Mouse (Mus musculus) macrophage (primary cell): ENCODE measurements around the gene Ttll9. TPM values are rescaled to one million over a fixed set of nuclear protein-coding genes. Genes with fewer than 3 reads are reported as not detected.
A peak's percentile ranks its signal among the peaks of the same experiment; 100 is the strongest.

ENCODE experiments used
- H3K27ac ChIP-seq: fragments of 350-480 bp; formaldehyde crosslinking; 2 replicates; pipeline ENCODE4 v1.9.0; 2021
- H3K36me3 ChIP-seq: fragments of 350-480 bp; formaldehyde crosslinking; 2 replicates; pipeline ENCODE4 v1.9.0; 2021; ENCODE audit errors: inconsistent target
- H3K4me3 ChIP-seq: fragments of 350-480 bp; formaldehyde crosslinking; 2 replicates; pipeline ENCODE4 v1.9.0; 2021; ENCODE audit errors: inconsistent target
- H3K79me2 ChIP-seq: fragments of 350-480 bp; formaldehyde crosslinking; 2 replicates; pipeline ENCODE4 v1.9.0; 2021; ENCODE audit errors: inconsistent target
- WGBS: methylation state at CpG from one replicate; pipeline ENCODE4 v1.1.7; 2026; ENCODE audit warnings: inconsistent platforms; ENCODE audit not compliant: missing documents; 5-methylcytosine and 5-hydroxymethylcytosine counted together
- polyA plus RNA-seq: library from polyadenylated mRNA; stranded (reverse); fragments of 250-400 nt; gene quantifications from 3 replicates; pipeline ENCODE4 v1.2.4, GENCODE M21; 2018; ENCODE audit warnings: inconsistent platforms

The Ttll9 gene
- polyA plus RNA-seq, 1 experiment from 2014 or later = not detected

DNA sequence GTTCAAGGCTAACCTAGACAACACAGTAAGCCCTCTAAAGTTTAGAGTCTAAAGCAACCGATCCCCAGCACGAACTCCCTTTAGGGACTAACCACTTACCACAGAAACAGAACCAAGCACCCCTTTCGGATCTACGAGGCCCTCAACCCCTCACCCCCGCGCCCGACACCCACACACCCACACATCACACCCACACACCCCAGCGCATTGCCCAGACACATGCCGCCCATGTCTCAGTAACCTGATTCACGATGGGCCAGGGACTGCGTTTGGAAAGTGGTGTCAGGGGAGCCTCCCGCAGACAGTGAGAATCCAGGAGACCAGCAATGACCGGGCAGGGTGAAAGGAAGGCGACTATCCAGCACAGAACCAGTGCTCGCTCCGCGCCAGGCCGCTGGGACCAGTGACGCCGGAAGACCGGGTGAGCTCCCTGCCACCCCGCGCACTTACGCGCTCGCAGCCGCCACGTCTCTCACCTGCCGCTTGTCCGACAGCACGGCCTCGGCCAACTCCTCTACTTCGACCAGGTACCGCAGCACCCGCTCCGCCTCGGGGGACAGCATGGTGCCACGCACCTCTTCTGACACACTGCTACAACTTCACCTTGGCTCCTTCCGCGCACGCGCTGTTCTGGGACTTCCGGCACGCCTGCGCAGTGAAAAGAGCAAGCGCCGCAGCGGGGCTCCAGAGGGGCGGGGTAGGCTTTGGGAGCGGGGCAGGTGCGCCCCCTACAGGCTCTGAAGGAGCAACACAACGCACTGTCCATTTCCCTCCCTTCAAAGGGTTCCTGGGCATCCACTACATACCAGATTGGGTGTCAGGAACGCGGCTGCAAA lies 52.7 kb downstream of the Ttll9 start, which contains the start of gene Pdrg1:
Pdrg1 (minus strand) TSS at position 670 of the 836 bp plus-strand sequence.
- Histone ChIP-seq H3K27ac (peak within 1 kb of the TSS; percentile 15; the same call in 1 of the 2 replicates), H3K79me2 (peaks cover 24% of the 10 kb centered on the region), H3K4me3 (peak within 1 kb of the TSS; percentile 73), H3K36me3 (peaks cover 32% of the 10 kb centered on the region)
- 2% methylated on average over 50 of the region's 54 CpGs for WGBS

DNA sequence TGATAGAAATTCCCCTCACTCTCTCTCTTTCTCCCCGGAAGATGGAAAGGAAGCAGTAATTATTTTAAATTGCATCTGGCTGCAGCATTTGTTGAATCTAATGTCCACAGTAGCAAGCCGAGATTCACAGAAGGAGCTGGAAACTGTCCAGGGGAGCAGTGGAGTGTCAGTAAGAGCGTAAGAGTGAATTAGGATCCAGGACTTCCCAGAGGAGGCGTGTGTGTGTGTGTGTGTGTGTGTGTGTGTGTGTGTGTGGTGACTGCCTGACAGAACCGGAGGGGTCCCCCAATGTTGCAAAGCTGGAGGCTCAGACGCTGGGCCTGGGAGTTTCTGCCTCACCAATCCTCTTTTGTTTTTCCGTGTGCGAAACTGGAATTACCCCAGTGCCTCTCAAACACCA lies 53.5 kb downstream of the Ttll9 start:
- H3K27ac ChIP-seq = no peak overlapping the region
- WGBS = 54% methylated on average over 6 of the region's 8 CpGs
- H3K36me3 ChIP-seq = peaks cover 26% of the 10 kb centered on the region; the same call in 1 of the 2 replicates
- H3K79me2 ChIP-seq = peaks cover 24% of the 10 kb centered on the region
- no peak overlapping the region for H3K4me3 ChIP-seq

DNA sequence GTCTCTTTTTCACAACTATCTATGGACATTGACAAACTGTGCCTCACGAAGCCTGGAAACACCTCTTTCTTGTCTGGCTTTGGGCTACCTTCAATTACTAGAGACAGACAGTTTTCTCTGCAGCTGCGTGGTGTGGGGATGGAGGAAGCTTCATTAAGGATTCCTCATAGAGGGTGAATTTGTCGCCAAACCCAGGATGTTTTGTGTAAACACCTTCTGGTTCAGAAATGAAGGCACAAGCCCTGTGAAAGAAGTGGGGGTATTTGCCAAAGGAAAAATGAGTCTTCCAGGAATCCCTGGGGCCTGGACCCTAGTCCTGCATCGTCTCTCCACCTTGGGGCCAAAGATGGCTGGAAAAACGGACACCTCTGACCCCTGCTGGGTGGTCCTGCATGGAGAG lies 54.5 kb downstream of the Ttll9 start:
- H3K79me2 ChIP-seq = peaks cover 24% of the 10 kb centered on the region
- H3K4me3 ChIP-seq = no peak overlapping the region
- H3K36me3 ChIP-seq = 0 out of 2 replicates have a peak, but pooled peaks cover 16% of the 10 kb centered on the region
- 55% methylated on average over 5 of the region's 5 CpGs for WGBS
- H3K27ac ChIP-seq = no peak overlapping the region

DNA sequence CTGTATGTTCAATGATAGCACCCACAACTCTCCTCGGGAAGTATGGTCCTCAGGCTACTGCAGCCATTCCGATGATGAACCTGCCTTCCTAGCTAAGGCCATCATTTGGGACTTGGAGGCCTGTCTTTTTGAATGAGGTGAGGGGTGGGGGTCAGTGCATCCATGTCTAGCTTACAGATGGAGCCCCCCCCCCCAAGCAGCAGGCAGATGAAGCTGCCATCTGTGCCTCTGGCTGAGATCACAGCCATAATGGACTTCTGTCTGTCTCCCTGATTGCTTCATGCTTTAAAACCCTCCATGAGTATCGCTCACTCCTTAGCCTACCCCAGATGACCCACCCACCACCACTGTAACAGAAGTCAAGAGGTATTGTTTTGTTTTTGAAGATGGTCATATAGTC lies 57.1 kb downstream of the Ttll9 start:
- Histone ChIP-seq H3K27ac (no peak overlapping the region), H3K36me3 (no peaks in the 10 kb centered on the region), H3K79me2 (peaks cover 7% of the 10 kb centered on the region), H3K4me3 (no peak overlapping the region)
- WGBS = 97% methylated on average over 3 of the region's 3 CpGs

DNA sequence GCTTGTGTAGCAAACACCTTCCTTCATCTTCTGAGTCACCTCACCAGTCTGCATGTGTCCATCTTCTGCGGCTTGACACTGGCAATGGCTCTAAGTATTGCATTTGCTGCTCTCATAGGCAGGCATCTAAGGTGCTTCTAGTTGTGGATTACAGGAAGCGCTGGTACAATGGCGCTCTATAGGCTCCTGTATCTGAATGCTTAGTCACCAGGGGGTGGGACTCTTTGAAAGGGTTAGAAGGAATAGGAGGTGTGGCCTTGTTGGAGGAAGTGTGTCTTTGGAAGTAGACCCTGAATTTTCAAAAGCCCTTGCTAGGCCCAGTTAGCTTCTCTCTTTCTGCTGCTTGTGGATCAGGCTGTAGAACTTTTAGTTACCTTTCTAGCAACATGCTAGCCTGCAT lies 58.9 kb downstream of the Ttll9 start:
- no peaks in the 10 kb centered on the region for H3K79me2 ChIP-seq
- H3K36me3 ChIP-seq = no peaks in the 10 kb centered on the region
- no peak overlapping the region for H3K27ac ChIP-seq
- no peak overlapping the region for H3K4me3 ChIP-seq
- WGBS = 79% methylated on average over 2 of the region's 3 CpGs

DNA sequence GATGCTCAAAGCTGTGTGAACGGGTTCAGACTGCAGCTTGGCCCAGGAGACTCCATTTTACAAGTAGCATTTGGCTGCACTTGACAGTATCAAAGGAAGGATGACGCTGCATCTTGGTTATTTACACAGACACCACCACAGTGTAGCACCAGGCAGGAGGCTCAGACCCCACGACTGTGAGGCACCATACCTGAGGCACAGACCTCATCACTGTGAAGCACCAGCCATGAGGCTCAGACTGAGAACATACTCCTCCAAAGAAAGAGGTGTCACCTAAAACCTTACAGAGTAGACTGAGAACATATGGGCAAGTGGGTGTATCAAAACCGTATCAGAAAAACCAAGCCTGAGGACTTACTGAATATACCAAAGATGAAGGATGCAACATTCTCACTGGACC lies 60.6 kb downstream of the Ttll9 start:
- Histone ChIP-seq H3K36me3 (no peaks in the 10 kb centered on the region), H3K79me2 (no peaks in the 10 kb centered on the region), H3K27ac (no peak overlapping the region), H3K4me3 (no peak overlapping the region)
- 70% methylated on average over 4 of the region's 4 CpGs for WGBS

DNA sequence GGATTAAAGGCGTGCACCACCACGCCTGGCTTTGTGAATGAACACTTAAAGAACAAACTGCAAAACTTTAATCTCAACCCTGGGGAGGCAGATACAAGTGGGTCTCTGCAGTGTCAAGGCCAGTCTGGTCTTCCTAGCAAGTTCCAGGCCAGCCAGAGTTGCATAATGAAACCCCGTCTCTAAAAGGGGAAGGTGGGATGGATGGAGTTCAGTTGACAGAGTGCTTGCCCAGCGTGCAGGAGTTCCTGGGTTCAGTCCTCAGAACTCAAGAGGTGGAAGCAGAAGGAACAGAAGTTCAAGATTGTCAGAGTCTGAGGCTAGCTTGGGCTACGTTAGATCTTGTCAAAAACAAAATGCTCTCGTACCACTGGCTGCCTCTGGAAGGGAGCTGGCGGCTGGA lies 63.8 kb downstream of the Ttll9 start:
- WGBS = 52% methylated on average over 7 of the region's 7 CpGs
- Histone ChIP-seq H3K79me2 (no peaks in the 10 kb centered on the region), H3K4me3 (no peak overlapping the region), H3K36me3 (no peaks in the 10 kb centered on the region), H3K27ac (no peak overlapping the region)

DNA sequence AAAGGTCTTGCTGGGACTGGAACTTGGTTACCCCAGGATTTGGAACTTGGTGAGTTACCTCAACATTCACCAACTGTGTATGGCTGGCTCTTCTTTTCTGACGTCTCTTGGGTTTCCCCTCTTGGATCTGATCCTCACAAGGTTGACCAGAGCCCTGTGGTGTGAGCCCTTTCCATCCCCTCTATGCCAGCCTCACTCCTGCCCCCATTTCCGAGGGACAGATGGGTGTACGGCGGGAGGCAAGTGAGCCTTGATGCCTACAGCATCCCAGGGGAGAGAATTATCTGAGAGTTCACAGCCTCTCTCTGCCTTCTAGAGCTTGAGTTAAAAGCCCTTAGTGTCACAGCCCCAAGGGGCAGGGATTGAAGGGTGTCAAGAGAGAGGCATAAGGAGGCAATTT lies 65.2 kb downstream of the Ttll9 start:
- Histone ChIP-seq H3K36me3 (no peaks in the 10 kb centered on the region), H3K4me3 (no peak overlapping the region), H3K27ac (no peak overlapping the region), H3K79me2 (no peaks in the 10 kb centered on the region)
- WGBS = 61% methylated on average over 4 of the region's 4 CpGs

DNA sequence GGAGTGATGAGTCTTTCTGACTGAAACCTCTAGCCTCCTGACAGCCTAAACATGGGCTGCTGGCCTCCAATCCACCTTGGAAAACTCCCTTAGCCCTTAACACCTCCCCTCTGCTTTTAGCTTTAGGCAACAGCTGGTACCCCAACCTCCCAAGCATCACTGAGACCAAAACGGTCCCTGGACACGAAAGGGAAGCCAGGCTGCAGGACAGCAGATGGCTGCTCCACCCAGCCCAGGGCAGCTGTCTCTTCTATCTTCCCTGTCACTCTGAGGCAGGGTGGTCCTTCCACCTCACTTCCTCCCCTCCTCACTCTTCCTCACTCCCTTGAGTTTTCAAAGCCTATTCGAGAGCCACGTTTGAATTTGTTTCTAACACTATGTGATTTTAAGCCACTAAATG lies 68.1 kb downstream of the Ttll9 start:
- WGBS = 23% methylated on average over 4 of the region's 4 CpGs

DNA sequence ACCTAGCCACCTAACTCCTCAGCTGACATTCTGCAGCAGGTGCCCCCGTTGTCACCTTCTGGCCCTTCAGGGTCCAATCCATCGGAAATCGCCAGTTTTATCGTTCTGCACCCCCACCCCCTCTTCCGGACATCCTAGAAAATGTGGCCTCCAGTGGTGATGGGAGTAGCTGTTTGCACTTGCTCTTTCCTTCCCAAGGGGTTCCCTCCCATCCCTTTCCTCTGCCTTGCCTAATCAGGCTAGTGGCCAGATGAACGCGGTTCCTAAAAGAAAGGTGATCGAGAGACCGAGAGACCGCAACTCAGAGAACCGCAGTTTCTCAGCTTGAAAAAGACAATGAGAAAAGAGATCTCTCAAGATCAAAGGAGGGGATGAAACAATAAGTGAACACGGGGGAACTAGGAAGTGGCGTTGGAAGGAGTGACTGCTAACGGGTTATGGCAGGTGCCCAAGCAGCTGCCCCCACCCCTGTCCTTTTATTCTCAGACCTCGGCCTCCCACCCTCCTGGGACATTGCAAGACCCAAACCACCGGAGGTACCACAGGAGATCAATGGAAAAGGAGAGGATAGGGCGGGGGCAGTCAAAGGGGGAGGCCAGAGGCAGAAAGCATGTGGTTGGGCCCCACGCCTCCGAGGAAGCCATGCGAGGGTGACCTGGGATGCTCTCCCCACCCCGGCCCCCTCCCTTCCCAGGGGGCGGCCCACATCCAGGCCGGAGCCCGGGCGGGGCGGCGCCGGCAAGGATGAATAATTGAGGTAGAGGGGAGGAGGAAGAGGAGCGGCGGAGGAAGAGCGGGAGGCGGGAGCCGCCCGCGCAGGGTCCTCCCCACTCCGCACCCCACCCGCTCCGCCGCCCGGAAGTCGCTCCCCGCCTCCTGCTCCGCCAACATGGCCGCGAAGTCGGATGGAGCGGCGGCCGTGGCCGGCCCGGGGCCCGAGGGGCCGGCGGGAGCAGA lies 69.1 kb downstream of the Ttll9 start, which contains the start of gene Xkr7:
Xkr7 (plus strand) TSS at position 727 of the 957 bp plus-strand sequence.
- H3K36me3 ChIP-seq = no peaks in the 10 kb centered on the region
- no peak within 1 kb of the TSS for H3K27ac ChIP-seq
- H3K79me2 ChIP-seq = no peaks in the 10 kb centered on the region
- H3K4me3 ChIP-seq = no peak within 1 kb of the TSS
- WGBS = 5% methylated on average over 36 of the region's 54 CpGs

More for the DNA sequence above, 68.1 kb downstream of the Ttll9 start:
- Histone ChIP-seq H3K4me3 (no peak overlapping the region), H3K79me2 (no peaks in the 10 kb centered on the region), H3K27ac (no peak overlapping the region), H3K36me3 (no peaks in the 10 kb centered on the region)

DNA sequence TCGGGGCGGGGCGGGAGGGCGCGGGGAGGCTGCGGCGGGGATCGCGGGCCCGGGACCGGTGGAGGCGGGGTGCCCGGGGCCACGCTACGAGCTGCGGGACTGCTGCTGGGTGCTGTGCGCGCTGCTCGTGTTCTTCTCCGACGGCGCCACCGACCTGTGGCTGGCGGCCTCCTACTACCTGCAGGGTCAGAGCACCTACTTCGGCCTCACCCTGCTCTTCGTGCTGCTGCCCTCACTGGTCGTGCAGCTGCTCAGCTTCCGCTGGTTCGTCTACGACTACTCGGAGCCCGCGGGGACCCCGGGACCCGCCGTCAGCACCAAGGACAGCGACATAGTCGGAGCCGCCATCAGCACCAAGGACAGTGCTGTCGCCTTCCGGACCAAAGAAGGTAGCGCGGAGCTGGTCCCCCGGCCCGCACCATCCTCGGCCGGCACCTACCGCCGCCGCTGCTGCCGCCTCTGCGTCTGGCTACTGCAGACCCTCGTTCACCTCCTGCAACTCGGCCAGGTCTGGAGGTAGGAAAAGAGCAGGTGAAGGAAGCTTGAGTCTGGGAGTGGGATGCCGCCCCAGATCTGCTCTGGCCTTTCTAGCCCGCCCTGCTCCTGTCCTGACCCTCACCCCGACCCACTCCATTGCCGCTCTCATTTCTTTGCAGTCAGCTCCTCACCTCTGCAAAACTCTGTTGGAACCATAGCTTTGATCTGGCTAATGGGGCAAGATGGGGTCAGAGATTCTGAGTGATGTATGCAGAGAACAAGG lies 70.0 kb downstream of the Ttll9 start:
- no peak overlapping the region for H3K4me3 ChIP-seq
- H3K36me3 ChIP-seq = no peaks in the 10 kb centered on the region

DNA sequence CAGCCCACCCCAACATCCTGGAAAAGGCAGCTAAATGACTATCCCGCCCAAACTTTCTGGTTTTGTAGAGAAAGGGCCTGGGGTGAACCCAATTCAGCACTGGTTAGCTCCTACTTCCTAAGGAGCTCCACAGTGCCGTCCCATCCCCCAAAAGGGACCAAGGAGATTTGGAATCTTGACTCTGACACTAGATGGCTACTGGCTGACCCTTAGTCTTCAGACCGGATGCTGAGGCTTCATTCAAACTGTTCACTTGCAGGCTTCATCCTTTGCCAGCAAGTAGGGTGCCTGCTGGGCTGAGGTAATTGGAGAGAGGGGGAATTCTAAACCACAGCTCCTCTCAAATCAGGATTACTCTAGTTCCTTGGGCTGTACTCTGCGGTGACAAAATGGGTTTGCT lies 70.7 kb downstream of the Ttll9 start:
- no peaks in the 10 kb centered on the region for H3K36me3 ChIP-seq
- no peak overlapping the region for H3K27ac ChIP-seq
- WGBS = 27% methylated on average over 4 of the region's 4 CpGs
- H3K4me3 ChIP-seq = no peak overlapping the region
- H3K79me2 ChIP-seq = no peaks in the 10 kb centered on the region

More for the DNA sequence above, 70.0 kb downstream of the Ttll9 start:
- H3K79me2 ChIP-seq = no peaks in the 10 kb centered on the region
- no peak overlapping the region for H3K27ac ChIP-seq
- WGBS = 4% methylated on average over 52 of the region's 58 CpGs

DNA sequence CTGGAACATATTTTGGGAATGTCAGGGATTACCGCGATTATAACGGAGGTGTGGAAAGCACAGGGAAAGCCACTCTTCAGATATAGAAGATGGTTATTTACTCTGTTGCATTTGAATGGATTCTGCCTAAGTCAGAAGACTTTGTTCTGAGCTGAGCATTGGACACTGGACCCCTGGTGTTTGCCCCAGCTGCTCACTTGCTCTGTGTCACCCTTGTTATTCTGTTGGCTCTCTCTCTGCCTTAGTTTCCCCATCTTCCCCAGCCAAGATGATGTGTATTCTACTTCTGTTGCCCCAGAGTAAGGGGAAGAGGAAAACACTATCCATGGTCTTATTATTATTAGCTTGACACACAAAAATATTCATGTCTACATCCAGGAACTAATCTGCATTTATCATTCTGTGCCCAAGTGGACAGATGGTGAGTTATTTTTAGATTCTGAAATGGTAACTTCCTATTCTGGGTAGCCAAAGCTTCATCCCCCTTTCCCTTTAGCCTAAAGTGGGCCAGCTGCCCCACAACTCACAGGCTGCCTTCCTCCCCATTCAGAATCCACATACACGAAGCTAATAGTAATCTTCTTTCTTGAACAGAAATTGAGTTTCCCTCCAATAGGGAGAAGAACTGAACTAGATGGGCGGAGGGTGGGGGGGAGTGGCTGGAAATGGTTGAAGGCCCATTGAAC lies 71.4 kb downstream of the Ttll9 start:
- Histone ChIP-seq H3K79me2 (no peaks in the 10 kb centered on the region), H3K4me3 (no peak overlapping the region), H3K36me3 (no peaks in the 10 kb centered on the region), H3K27ac (no peak overlapping the region)
- 59% methylated on average over 5 of the region's 5 CpGs for WGBS

DNA sequence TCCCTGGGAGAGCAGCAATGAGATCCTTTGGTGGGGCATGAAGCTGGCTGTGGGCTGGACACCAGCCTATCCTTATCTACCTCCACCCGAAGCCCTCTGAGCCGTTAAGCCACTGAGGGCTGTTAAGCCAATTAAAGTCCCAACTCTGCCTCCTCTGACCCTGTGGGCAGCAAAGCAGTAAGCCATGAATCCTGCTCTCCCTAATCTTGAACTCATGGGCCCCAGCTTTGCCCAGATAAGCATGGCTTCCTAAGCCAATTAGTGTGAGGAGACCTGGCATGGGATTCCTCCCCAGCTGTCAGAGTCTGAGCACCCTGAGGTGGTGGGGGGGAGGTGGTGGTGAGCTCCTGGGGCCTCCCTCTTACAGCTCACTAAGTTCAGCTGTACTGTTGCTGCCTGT lies 74.4 kb downstream of the Ttll9 start:
- Histone ChIP-seq H3K27ac (no peak overlapping the region), H3K4me3 (no peak overlapping the region), H3K79me2 (no peaks in the 10 kb centered on the region), H3K36me3 (no peaks in the 10 kb centered on the region)
- WGBS = 63% methylated on average over 2 of the region's 2 CpGs
